Mouse (Mus musculus) thymus, adult 2 months (tissue): ENCODE results near the gene Pigf. TPM values are rescaled to one million over a fixed set of nuclear protein-coding genes. Genes with fewer than 3 reads are reported as not detected.

Experiments
- DNase-seq: peaks from one replicate; pipeline ENCODE4 v3.0.0; 2021
- H3K27ac ChIP-seq: fragments of 200-500 bp; 2 replicates; pipeline ENCODE4 v1.5.1; 2012; ENCODE audit warnings: low read length, control low read depth; ENCODE audit not compliant: control insufficient read depth, insufficient read depth
- H3K27me3 ChIP-seq: fragments of 200-500 bp; 2 replicates; pipeline ENCODE4 v1.6.1; 2012; ENCODE audit warnings: mild to moderate bottlenecking, low read length, moderate library complexity, mixed read lengths; ENCODE audit not compliant: control insufficient read depth, insufficient read depth
- H3K36me3 ChIP-seq: fragments of 200-500 bp; 2 replicates; pipeline ENCODE4 v1.6.1; 2012; ENCODE audit warnings: mild to moderate bottlenecking, low read length, moderate library complexity; ENCODE audit not compliant: control insufficient read depth, insufficient read depth
- H3K4me1 ChIP-seq: fragments of 200-500 bp; replicated peaks from 2 replicates; pipeline ENCODE4 v1.6.1; 2012; ENCODE audit warnings: low read length; ENCODE audit not compliant: control insufficient read depth, insufficient read depth
- H3K4me3 ChIP-seq: fragments of 200-500 bp; 2 replicates; pipeline ENCODE4 v1.5.1; 2012; ENCODE audit warnings: mild to moderate bottlenecking, low read length, control low read depth, moderate library complexity; ENCODE audit not compliant: control insufficient read depth, insufficient read depth
- CTCF ChIP-seq: fragments of 200-500 bp; IDR thresholded peaks from 2 replicates; pipeline ENCODE4 v1.5.1; 2012; ENCODE audit warnings: mild to moderate bottlenecking, control low read depth, low read length, moderate library complexity, borderline replicate concordance; ENCODE audit not compliant: control insufficient read depth, poor library complexity, insufficient read depth; ENCODE audit errors: extremely low read depth
- POLR2A ChIP-seq: fragments of 200-500 bp; IDR thresholded peaks from 2 replicates; pipeline ENCODE4 v1.6.1; 2012; ENCODE audit warnings: mild to moderate bottlenecking, low read length, control low read depth, moderate library complexity; ENCODE audit not compliant: control insufficient read depth, poor library complexity, insufficient read depth; ENCODE audit errors: extremely low read depth
- WGBS: fragments of 180-500 bp; shearing (Covaris S2); methylation state at CpG from one replicate; pipeline ENCODE4 v1.1.7; 2018; 5-methylcytosine and 5-hydroxymethylcytosine counted together
- polyA plus RNA-seq: library from polyadenylated mRNA; depleted of rRNA; stranded (reverse); fragments of >200 nt; gene quantifications from 2 replicates; pipeline ENCODE4 v1.2.3, GENCODE M21; 2012

The Pigf gene
- polyA plus RNA-seq, 1 experiment: 4.8 TPM

GRCm38 (mm10) chr17:87008950-87009349 lies 16.3 kb downstream of the Pigf start:
- H3K27ac ChIP-seq: no peak overlapping the region
- no peaks in the 10 kb centered on the region for H3K4me1 ChIP-seq
- H3K36me3 ChIP-seq: no peaks in the 10 kb centered on the region
- no peak for DNase-seq
- TF ChIP-seq POLR2A: no peak
- TF ChIP-seq CTCF: no peak
- no peaks in the 10 kb centered on the region for H3K27me3 ChIP-seq
- no peak overlapping the region for H3K4me3 ChIP-seq
- 90% methylated on average over 3 of the region's 3 CpGs for WGBS

GRCm38 (mm10) chr17:86997323-86997722 lies 27.9 kb downstream of the Pigf start:
- H3K4me1 ChIP-seq: no peaks in the 10 kb centered on the region
- TF ChIP-seq CTCF: no peak
- TF ChIP-seq POLR2A: no peak
- DNase-seq: no peak
- H3K27ac ChIP-seq: no peak overlapping the region
- H3K4me3 ChIP-seq: no peak overlapping the region
- 96% methylated on average over 6 of the region's 6 CpGs for WGBS
- H3K36me3 ChIP-seq: no peaks in the 10 kb centered on the region
- no peaks in the 10 kb centered on the region for H3K27me3 ChIP-seq

GRCm38 (mm10) chr17:86991306-86991705 lies 33.9 kb downstream of the Pigf start:
- Histone ChIP-seq H3K4me3 (no peak overlapping the region), H3K36me3 (no peaks in the 10 kb centered on the region), H3K27ac (no peak overlapping the region), H3K4me1 (no peaks in the 10 kb centered on the region), H3K27me3 (no peaks in the 10 kb centered on the region)
- TF ChIP-seq CTCF (no peak), POLR2A (no peak)
- WGBS: 94% methylated on average over 8 of the region's 8 CpGs
- DNase-seq: no peak

GRCm38 (mm10) chr17:86988601-86989184 lies 36.5 kb downstream of the Pigf start:
- Histone ChIP-seq H3K27me3 (no peaks in the 10 kb centered on the region), H3K36me3 (no peaks in the 10 kb centered on the region), H3K4me3 (no peak overlapping the region), H3K27ac (no peak overlapping the region), H3K4me1 (no peaks in the 10 kb centered on the region)
- TF ChIP-seq POLR2A: no peak
- no peak for TF ChIP-seq CTCF
- WGBS: 62% methylated on average over 6 of the region's 6 CpGs
- DNase-seq: no peak

GRCm38 (mm10) chr17:86988161-86988560 lies 37.0 kb downstream of the Pigf start:
- Histone ChIP-seq H3K27me3 (no peaks in the 10 kb centered on the region), H3K27ac (no peak overlapping the region), H3K36me3 (no peaks in the 10 kb centered on the region), H3K4me1 (no peaks in the 10 kb centered on the region), H3K4me3 (no peak overlapping the region)
- TF ChIP-seq CTCF (no peak), POLR2A (no peak)
- 86% methylated on average over 5 of the region's 5 CpGs for WGBS
- DNase-seq: peak; percentile 50

GRCm38 (mm10) chr17:86986449-86987138 lies 38.6 kb downstream of the Pigf start:
- 91% methylated on average over 17 of the region's 17 CpGs for WGBS
- TF ChIP-seq POLR2A (no peak), CTCF (no peak)
- no peak overlapping the region for H3K4me3 ChIP-seq
- no peaks in the 10 kb centered on the region for H3K27me3 ChIP-seq
- H3K4me1 ChIP-seq: no peaks in the 10 kb centered on the region
- no peaks in the 10 kb centered on the region for H3K36me3 ChIP-seq
- no peak for DNase-seq
- H3K27ac ChIP-seq: no peak overlapping the region
